Mouse (Mus musculus) cerebellum, adult 2 months (tissue): ENCODE data around the gene Nedd9.

Experiments
- CTCF ChIP-seq: fragments of 200-500 bp; IDR thresholded peaks from 2 replicates; pipeline ENCODE4 v1.5.1; 2011; ENCODE audit warnings: low read depth, mild to moderate bottlenecking, control low read depth, low read length, moderate library complexity, borderline replicate concordance; ENCODE audit not compliant: insufficient read depth
- POLR2A ChIP-seq: fragments of 200-500 bp; IDR thresholded peaks from 2 replicates; pipeline ENCODE4 v1.6.1; 2011; ENCODE audit warnings: low read length, control low read depth, borderline replicate concordance; ENCODE audit not compliant: insufficient read depth

- TF ChIP-seq CTCF (no peak), POLR2A (no peak)
Observed at GRCm38 (mm10) chr13:41390698-41391097, 96.5 kb downstream of the Nedd9 start.
